In the genomic region with DNA sequence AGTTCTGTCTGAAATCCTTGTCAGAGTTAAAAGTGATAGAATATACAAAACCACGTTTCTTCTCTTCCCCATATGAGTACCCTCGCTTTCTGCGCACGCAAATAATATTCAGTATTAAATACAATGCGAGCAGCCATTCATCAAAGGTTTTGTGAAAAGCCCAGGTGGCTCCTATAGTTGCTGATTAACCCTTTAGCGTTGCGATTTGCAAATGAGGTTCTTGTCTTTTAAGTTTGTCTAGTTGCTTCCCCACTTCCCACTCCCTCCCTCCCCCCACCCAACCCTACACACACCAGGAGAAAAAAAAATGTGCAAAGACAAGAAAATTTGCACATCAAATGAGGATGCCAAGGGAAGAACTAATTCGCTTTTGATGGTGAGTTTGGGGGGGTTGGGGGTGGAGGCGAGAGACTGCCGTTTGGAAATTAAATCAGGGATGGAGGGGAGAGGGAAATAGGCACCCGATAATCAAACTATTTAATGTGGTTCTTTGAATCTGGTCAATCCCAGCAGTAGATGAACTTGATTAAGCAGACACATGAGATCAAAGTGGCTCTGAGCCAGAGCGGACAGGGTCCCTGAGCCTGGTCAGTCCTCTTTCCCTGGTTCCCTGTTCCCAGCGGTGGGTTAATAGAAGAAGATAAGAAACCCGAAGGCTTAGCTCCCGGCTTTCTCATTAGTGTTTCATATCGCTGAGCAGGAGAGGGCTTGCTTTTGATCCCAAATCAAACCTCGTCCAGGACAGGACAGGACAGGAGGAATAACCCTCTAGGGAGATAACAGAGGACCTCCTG, we compare ENCODE assay signal across 9 mouse cellular contexts. TPM values are rescaled to one million over a fixed set of nuclear protein-coding genes. Genes with fewer than 3 reads are reported as not detected.
DNase-seq lines count a peak whose midpoint lies in the region; ATAC-seq and TF ChIP-seq lines count a peak whose summit lies in the region.
"Had no signal": no experiment of that assay in that cellular context is flagged by ENCODE, and none has a peak within 500 bp of the region (broad histone marks: within the 10 kb centered on the region; RNA-seq: fewer than 3 reads in every experiment).

No protein-coding gene starts in this region.

- H3K36me3 ChIP-seq in neural tube, embryonic 11.5 days (ENCODE audit: control insufficient read depth, insufficient read depth, low read length) = no peaks in the 10 kb centered on the region
- H3K36me3 ChIP-seq in hindbrain, embryonic 10.5 days = no peaks in the 10 kb centered on the region
- H3K36me3 ChIP-seq in liver, embryonic 15.5 days (replicated peaks) = no peaks in the 10 kb centered on the region
- H3K36me3 ChIP-seq in stomach, postnatal 0 days (ENCODE audit: control insufficient read depth, insufficient read depth, low read length) = no peaks in the 10 kb centered on the region

- WGBS in neural tube, embryonic 11.5 days = 1% methylated on average over 17 of the region's 17 CpGs
- under 1% methylated on average over 17 of the region's 17 CpGs for WGBS in hindbrain, embryonic 10.5 days
- 2% methylated on average over 17 of the region's 17 CpGs for WGBS in liver, embryonic 15.5 days (ENCODE audit: insufficient replicate concordance)
- 4% methylated on average over 17 of the region's 17 CpGs for WGBS in stomach, postnatal 0 days

- H3K27ac ChIP-seq in neural tube, embryonic 11.5 days (ENCODE audit: low read depth, low read length) = no peak overlapping the region
- H3K27ac ChIP-seq in hindbrain, embryonic 10.5 days = 0 out of 2 replicates have a peak overlapping the region, but pooled peaks have one; percentile 17
- no peak overlapping the region for H3K27ac ChIP-seq in liver, embryonic 15.5 days (replicated peaks)
- no peak overlapping the region for H3K27ac ChIP-seq in stomach, postnatal 0 days (replicated peaks)
- H3K27ac ChIP-seq: layer of hippocampus, adult 2 months had no signal

- TF ChIP-seq CTCF in stomach, postnatal 0 days (IDR thresholded peaks at IDR 0.05; ENCODE audit: low read depth) = no peak

- peaks cover 10% of the 10 kb centered on the region; the same call in 1 of the 2 replicates for H3K4me1 ChIP-seq in neural tube, embryonic 11.5 days (ENCODE audit: control insufficient read depth, insufficient read depth, low read length)
- H3K4me1 ChIP-seq in hindbrain, embryonic 10.5 days (replicated peaks) = peaks cover 39% of the 10 kb centered on the region
- H3K4me1 ChIP-seq in liver, embryonic 15.5 days (replicated peaks) = no peaks in the 10 kb centered on the region
- H3K4me1 ChIP-seq in stomach, postnatal 0 days (replicated peaks; ENCODE audit: control insufficient read depth, insufficient read depth) = no peaks in the 10 kb centered on the region; the same call in 1 of the 2 replicates

- peak; percentile 11 for DNase-seq in neural tube, embryonic 11.5 days (ENCODE audit: low spot score)
- DNase-seq in neural tube, embryonic 10.5 days (ENCODE audit: extremely low spot score, low spot score) = no peak
- no peak for DNase-seq in hindbrain, embryonic 10.5 days (ENCODE audit: low spot score)
- no peak for DNase-seq in stomach, postnatal 0 days (ENCODE audit: low spot score)
- no peak for DNase-seq in testis, postnatal 14 days (ENCODE audit: low spot score)
- DNase-seq in c-Kit-positive CD71-positive TER-119-positive erythroid progenitor cells, embryonic 14.5 days (ENCODE audit: low spot score) = no peak

- no peak for TF ChIP-seq EP300 in stomach, postnatal 0 days (optimal IDR thresholded peaks at IDR 0.05)

- no peaks in the 10 kb centered on the region for H3K9me3 ChIP-seq in neural tube, embryonic 11.5 days (ENCODE audit: control insufficient read depth, low read length)
- H3K9me3 ChIP-seq in hindbrain, embryonic 10.5 days = no peaks in the 10 kb centered on the region
- no peaks in the 10 kb centered on the region for H3K9me3 ChIP-seq in liver, embryonic 15.5 days (replicated peaks)
- H3K9me3 ChIP-seq in stomach, postnatal 0 days (ENCODE audit: control insufficient read depth, low read length) = no peaks in the 10 kb centered on the region

- H3K4me3 ChIP-seq in neural tube, embryonic 11.5 days (ENCODE audit: low read depth, low read length) = peak overlapping the region; percentile 36; the same call in 1 of the 2 replicates
- peak overlapping the region; percentile 53 for H3K4me3 ChIP-seq in hindbrain, embryonic 10.5 days
- H3K4me3 ChIP-seq in liver, embryonic 15.5 days (replicated peaks) = no peak overlapping the region
- no peak overlapping the region for H3K4me3 ChIP-seq in stomach, postnatal 0 days (ENCODE audit: low read depth, low read length)

- peak overlapping the region; percentile 66 for H3K4me2 ChIP-seq in neural tube, embryonic 11.5 days (ENCODE audit: low read depth)
- peak overlapping the region; percentile 44; the same call in 1 of the 2 replicates for H3K4me2 ChIP-seq in liver, embryonic 15.5 days
- H3K4me2 ChIP-seq in stomach, postnatal 0 days (replicated peaks; ENCODE audit: low read depth) = peak overlapping the region; percentile 46; the same call in 1 of the 2 replicates

- ATAC-seq in neural tube, embryonic 11.5 days (ENCODE audit: insufficient read depth, low FRiP score, low TSS enrichment) = 0 out of 2 replicates have a peak, but pooled peaks have one; percentile 10
- no peak for ATAC-seq in liver, embryonic 15.5 days (ENCODE audit: insufficient read depth)
- no peak for ATAC-seq in stomach, postnatal 0 days (ENCODE audit: low FRiP score, low TSS enrichment)
- ATAC-seq in megakaryocyte progenitor cell, adult 5-6 weeks (replicated peaks; ENCODE audit: poor library complexity) = no peak

- H3K27me3 ChIP-seq in neural tube, embryonic 11.5 days (ENCODE audit: control insufficient read depth, insufficient read depth, low read length) = peaks cover 30% of the 10 kb centered on the region
- H3K27me3 ChIP-seq in hindbrain, embryonic 10.5 days (ENCODE audit: insufficient read depth, poor library complexity, severe bottlenecking) = peaks cover 91% of the 10 kb centered on the region
- peaks cover 64% of the 10 kb centered on the region for H3K27me3 ChIP-seq in liver, embryonic 15.5 days
- peaks cover 2% of the 10 kb centered on the region; the same call in 1 of the 2 replicates for H3K27me3 ChIP-seq in stomach, postnatal 0 days (ENCODE audit: control insufficient read depth, insufficient read depth, low read length)

- H3K9ac ChIP-seq in neural tube, embryonic 11.5 days (ENCODE audit: low read length) = no peak overlapping the region; the same call in 1 of the 2 replicates
- no peak overlapping the region for H3K9ac ChIP-seq in liver, embryonic 15.5 days
- H3K9ac ChIP-seq in stomach, postnatal 0 days (ENCODE audit: low read length) = no peak overlapping the region

RNA-seq across cellular contexts. Expression of gene Dkk1, which starts 0.6 kb away (rescaled TPM):
- polyA plus RNA-seq in neural tube, embryonic 11.5 days (2014; fragmentation: Nextera tagmentation; extraction: Ambion mirVana) = 1.1 and 1.3 TPM in 2 replicates
- polyA plus RNA-seq in hindbrain, embryonic 10.5 days (2016; fragmentation: Nextera tagmentation; extraction: Ambion mirVana) = 5.9 and 7.1 TPM in 2 replicates
- polyA plus RNA-seq in liver, embryonic 15.5 days (2015; fragmentation: Nextera tagmentation; extraction: Ambion mirVana) = 0.33 and 0.43 TPM in 2 replicates
- 0.07 TPM in 2 replicates for polyA plus RNA-seq in stomach, postnatal 0 days (2015; fragmentation: Nextera tagmentation; extraction: Ambion mirVana)
- not detected in 2 replicates for total RNA-seq in megakaryocyte progenitor cell, adult 5-6 weeks (2015)
- not detected in 2 replicates for total RNA-seq in megakaryocyte progenitor cell, adult 5-6 weeks (2017)
- total RNA-seq: layer of hippocampus, adult 2 months had no signal

Comparison
In these comparisons a context has a peak if more than half of its experiments do, and no peak if none do; other contexts are left out.
1. H3K4me3 ChIP-seq: peak in neural tube, embryonic 11.5 days (single experiment) and hindbrain, embryonic 10.5 days (single experiment); none in liver, embryonic 15.5 days (single experiment) and stomach, postnatal 0 days (single experiment).
2. Peak in every context shown above with its lines, with median percentiles within 50 percentile points of each other: H3K4me2 ChIP-seq.